Mouse (Mus musculus) megakaryocyte, embryonic 14.5 days (primary cell): ENCODE data around the gene Tmem210.

Experiments
- FLI1 ChIP-seq: IDR thresholded peaks from 2 replicates; pipeline ENCODE4 v1.6.1; 2012; ENCODE audit warnings: low read length, inconsistent platforms, mixed read lengths
- GATA1 ChIP-seq: IDR thresholded peaks from 3 replicates; pipeline ENCODE4 v1.6.1; 2012; ENCODE audit warnings: mixed read lengths, low read length, inconsistent platforms, borderline replicate concordance

DNA sequence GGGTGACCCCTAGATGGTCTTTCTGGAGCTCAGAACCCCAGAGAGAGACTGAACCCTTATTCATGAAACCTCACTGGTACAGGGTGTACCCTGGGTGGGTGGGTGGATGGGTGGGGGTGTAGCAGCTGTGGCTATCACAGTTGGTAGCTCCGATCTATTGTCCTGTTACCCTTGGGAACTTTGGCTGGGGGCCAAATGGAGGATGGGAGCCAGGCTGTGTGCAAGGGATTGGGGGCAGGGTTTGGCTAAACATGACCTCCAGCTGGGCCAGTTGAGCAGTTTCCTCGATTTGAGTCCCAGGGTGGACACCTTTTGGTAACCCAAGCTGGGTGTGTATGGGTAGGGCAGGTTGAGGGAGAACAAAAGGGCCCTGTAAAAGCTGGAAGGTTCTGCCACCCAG, 21.2 kb upstream of the Tmem210 start:
- no peak for TF ChIP-seq GATA1
- no peak for TF ChIP-seq FLI1
